Mouse (Mus musculus): ENCODE measurements around the gene Jund.

- TF ChIP-seq CTCF (conservative IDR thresholded peaks at IDR 0.05; ENCODE audit: low read length), result peak; percentile 66
- no peak for TF ChIP-seq POU5F1 (IDR thresholded peaks at IDR 0.05; ENCODE audit: borderline replicate concordance, low read length)
These were observed 25.5 kb upstream of the Jund start, which contains the start of gene Lsm4 for GRCm38 (mm10) chr8:70673079-70673856.

Data from E14TG2a.4 (cell line).